Mouse (Mus musculus) left cerebral cortex, adult 18-20 months (tissue): Measurements from ENCODE around the gene Tmem106a. TPM values are rescaled to one million over a fixed set of nuclear protein-coding genes. Genes with fewer than 3 reads are reported as not detected.
"Not testable (repeated sequence)": the region's sequence is repeated elsewhere in the genome, so short reads cannot be mapped to it uniquely, and the experiment has no call there.

ENCODE experiments used
- DNase-seq, 2 experiments: peaks; one replicate each; pipeline ENCODE4 v3.0.0; 2021 to 2022; ENCODE audit warnings: low spot score in 2 of 2, mixed read lengths in 1 of 2
- long read RNA-seq, 2 experiments: library from polyadenylated mRNA; stranded (forward); transcript quantifications; one replicate each; pipeline ENCODE4 v2.0.0; 2021
- total RNA-seq, 2 experiments: library from RNA; stranded (reverse); gene quantifications; 2 replicates each; pipeline ENCODE4 v1.2.3; 2021

Tmem106a gene
- total RNA-seq: 1 to 10 TPM; 1.6 to 2.0 TPM
- long read RNA-seq, experiment 1, partial matches to known transcripts: 0 of 4 reads
- long read RNA-seq, experiment 1, other reads (novel, unspliced or antisense): 1 of 4 reads
- long read RNA-seq, experiment 2, partial matches to known transcripts: 1 of 5 reads
- long read RNA-seq, experiment 2, other reads (novel, unspliced or antisense): 1 of 5 reads

DNA sequence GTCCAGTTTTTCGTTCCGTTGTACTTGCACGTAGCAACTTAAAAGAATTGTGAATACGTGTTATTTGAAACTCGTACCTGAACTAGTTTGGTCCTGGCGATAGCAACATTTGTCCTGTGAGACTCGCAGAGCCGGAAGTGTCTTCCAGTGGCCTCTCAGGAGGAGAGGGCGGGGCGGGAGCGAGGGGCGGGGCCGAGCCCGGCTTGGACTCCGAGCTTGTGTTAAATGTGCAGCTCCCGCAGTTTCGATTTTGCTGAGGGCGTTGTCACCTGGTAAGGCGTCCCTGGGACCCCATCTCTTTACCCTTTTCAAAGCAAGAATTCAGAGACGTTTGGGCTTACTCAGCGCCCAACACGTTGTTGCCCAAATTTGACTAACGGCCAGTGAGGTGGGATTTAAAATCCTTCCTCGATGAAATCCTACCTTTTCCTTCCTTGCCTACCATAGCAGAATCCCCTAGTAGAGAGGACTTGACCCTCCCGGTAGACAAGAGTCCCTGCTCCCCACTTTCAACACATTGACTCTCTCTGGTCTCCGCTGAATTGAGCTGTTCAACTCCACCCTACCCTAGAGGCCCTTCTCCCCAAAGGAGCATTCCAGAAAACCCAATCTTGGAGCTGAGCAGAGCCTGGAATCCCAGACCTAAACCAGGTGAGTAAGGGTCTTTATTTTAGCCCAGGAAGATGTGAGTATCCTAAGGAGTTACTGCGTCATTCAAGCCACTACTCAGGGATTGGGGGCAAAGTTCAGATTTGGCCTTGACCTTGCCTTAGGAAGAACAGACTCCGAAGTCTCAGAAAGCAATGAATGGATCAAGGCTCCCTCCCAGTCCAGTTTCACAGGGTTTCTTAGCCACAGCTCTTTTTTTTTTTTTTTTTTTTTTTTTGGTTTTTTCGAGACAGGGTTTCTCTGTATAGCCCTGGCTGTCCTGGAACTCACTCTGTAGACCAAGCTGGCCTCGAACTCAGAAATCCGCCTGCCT lies at the start of gene Tmem106a:
TSS of gene Tmem106a (plus strand) at position 189 of the 982 bp plus-strand sequence.
- DNase-seq: no peak

DNA sequence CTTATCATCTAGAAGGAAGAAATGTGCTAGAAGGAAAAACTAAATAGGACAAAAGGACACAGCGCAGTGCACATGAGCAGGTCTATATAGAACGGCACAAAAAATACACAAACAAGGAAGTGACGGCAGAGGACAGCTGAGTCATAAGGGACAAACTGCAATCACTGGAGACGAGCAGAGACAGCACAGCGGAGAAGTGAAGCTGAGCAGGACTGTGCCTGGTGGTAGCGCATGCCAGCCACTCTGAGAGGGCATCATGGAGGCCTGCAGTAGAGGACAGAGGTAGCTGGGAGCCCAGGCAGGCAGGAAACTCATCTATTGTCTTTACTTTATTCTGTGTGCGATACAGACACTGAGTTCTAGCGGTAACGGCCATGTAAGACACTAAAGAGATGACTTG lies 38.5 kb upstream of the Tmem106a start:
- peak in 1 of 2 experiments; percentile 5 for DNase-seq

- DNase-seq: no peak
These were observed 37.9 kb upstream of the Tmem106a start for GRCm38 (mm10) chr11:101544132-101544531.

- DNase-seq: no peak
These were observed 33.5 kb upstream of the Tmem106a start for GRCm38 (mm10) chr11:101548526-101548925.

GRCm38 (mm10) chr11:101551751-101552475 lies 30.1 kb upstream of the Tmem106a start, which contains the start of the genes Brca1 and Nbr1:
Gene Brca1 (minus strand): TSS chr11:101551955.
Gene Nbr1 (plus strand): TSS chr11:101552149.
- peak; percentile 81 to 89 for DNase-seq

GRCm38 (mm10) chr11:101552476-101553300 lies 29.4 kb upstream of the Tmem106a start:
- DNase-seq: peak; percentile 94 to 98

GRCm38 (mm10) chr11:101553354-101553930 lies 28.6 kb upstream of the Tmem106a start:
- no peak for DNase-seq

DNA sequence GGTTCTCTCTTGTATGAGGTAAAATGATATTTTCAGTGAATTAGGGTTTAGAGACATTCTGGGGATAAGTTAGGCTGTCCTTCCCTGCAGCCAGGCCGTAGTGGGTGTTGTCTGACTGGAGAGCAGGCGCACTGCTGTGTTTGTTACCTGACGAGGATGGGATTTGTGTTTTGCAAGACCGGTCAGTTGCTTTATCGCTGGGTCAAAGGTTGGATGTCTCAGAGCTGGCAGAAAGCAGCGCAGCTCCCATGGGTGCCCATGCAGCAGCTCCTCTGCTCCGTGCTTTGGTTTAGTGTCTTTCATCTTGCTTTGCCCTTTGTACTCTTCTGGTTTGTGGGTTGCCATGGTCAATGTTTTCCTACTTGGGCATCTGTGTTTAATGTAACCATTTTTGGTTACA lies 25.5 kb upstream of the Tmem106a start:
- DNase-seq: no peak

DNA sequence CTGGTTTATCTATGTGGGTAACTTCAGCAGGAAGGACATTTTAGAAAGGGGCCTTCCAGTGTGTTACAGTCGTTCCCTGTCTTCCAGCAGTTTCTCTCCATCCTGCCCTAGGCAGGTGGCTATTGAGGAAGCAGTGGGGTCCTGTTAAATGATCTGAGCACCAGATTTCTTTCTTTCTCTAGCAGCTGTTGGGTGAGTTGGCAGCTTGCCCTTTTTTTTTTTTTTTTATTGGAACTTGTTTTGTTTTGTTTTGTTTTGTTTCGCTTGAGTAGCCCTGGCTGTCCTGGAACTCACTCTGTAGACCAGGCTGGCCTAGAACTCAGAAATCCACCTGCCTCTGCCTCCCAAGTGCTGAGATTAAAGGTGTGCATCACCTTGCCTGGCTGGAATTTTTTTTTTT lies 25.1 kb upstream of the Tmem106a start:
- no peak for DNase-seq

DNA sequence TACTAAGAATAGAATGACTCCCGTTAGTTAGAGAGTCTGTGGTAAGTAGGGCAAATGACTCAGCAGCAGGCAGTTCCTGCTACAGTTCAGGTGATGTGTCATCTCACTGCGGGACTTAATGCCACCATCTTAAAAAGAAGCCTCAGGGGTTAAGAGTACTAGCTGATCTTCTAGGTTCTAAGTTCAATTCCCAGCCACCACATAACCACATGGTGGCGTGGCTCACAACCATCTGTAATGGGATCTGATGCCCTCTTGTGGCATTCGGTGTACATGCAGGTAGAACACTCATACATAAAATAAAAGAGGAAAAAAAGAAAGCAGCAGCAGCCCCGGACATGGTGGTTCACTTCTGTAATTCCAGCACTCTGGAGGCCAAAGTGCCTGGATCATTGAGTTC lies 19.7 kb upstream of the Tmem106a start:
- DNase-seq: peak in 1 of 2 experiments; percentile 32

DNA sequence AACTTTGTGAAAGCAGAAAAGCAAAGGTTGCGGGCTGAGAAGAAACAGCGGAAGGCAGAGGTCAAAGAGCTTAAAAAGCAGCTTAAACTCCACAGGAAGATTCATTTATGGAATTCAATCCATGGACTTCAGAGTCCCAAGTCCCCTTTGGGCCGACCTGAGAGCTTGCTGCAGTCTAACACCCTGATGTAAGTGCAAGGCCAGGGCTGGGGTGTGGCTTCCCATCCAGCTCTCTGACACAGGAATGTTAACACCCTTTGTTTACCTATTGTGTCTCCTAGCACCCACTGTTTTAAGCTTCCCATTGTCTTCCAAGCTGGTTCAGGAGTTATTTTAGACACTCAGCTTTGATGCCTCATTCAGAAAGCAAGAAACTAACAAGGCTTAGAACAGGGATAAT lies 13.6 kb upstream of the Tmem106a start:
- no peak for DNase-seq

GRCm38 (mm10) chr11:101576116-101576515 lies 5.9 kb upstream of the Tmem106a start:
- no peak for DNase-seq

DNA sequence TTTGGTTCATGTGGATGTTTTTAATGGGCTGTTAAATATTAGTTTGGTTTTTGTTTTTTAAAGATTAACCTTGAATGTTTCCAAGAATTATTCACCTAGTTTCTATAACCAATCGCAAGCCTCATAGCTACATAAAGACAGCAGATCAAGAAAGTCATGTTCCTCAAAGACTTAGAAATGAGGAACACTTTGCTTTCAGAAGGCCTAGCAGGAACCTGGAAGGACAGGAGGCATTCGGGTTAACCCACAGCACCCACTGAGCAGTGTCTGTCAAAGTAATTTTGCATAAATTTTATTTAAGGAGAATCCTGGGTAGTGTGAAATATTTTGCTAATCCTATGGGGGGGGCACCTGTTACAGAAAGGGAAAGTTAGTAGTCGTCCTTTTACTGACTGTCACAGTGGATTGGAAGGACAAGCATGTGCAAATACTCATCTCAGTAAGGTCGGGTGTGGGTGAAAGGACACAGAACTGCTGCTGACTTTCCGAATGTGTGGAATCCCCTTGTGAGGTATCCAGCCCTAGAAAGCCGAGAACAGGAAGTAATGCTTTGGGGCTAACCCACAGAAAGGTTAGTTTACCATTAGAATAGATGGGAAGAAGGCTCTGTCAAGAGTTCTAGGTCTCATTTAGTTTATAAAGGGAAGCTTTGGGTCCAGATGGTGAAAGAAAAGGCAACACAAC lies 819 bp upstream of the Tmem106a start:
- DNase-seq: no peak

GRCm38 (mm10) chr11:101583205-101583604 lies 1.2 kb downstream of the Tmem106a start:
- DNase-seq: no peak

DNA sequence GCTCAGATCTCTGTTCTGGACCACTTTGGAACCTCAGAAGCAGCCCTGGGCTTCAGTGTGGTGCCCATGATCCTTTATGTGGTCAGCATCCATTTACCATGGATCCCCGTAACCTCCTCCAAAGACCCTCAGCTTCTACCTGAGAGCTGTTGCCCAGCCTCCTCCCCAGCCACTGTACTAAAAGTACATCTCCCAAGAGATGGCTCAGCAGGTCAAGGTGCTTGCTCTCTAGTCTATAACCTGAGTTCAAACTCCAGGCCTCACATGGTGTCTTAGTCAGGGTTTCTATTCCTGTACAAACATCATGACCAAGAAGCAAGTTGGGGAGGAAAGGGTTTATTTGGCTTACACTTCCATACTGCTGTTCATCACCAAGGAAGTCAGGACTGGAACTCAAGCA lies 3.0 kb downstream of the Tmem106a start:
- not testable (repeated sequence) for DNase-seq

DNA sequence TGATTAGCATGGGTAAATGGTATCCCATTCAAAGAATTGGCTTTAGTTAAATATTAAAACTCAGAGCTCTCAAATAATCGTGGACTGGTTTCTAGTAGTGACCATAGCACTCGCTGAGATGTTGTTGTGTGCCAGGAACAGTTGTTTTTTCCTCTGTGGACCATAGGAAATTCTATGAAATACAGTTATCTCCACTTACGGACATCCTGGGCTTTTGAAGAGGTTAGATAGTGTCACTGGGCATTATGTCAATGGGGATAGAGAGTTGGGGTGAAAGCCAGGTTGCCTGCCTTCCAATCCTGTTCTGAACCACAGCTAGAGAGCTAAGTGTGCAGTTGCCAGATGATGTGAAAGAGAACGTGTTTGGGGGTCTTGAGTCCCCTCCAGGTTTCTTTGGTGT lies 3.8 kb downstream of the Tmem106a start:
- no peak for DNase-seq

DNA sequence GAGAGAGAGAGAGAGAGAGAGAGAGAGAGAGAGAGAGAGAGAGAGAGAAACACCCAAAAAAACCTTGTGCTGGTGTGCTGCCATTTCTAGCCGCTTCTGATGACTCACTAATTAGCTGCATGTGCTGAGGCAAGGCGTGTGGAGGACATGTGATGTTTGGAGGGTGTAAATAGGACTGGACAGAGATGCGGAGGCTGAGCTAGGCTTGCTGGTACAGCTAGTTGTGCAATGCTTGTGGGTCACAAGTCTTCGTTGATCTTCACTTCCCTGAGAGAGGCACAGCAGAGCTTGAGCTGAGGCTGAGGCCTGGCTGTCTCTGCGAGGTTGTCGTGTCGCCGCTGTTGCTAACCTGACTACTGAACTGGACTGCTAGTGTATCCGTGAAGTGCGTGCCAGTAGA lies 5.6 kb downstream of the Tmem106a start:
- DNase-seq: peak; percentile 49 to 70

DNA sequence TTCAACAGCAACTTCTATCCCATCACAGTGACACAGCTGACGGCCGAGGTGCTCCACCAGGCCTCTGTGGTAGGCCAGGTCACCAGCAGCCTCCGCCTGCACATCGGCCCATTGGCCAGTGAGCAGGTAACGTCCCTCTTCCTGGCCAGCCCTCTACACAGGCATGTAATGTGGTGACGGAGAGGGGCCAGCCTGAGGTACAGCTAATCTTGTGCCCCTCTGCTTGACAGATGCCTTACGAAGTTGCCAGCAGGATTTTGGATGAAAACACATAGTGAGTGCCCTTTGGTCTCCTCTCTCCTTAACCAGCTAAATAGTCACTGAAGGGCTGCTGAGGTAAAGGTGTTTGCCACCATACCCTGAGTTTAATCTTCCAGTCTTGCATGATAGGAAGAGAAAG lies 6.8 kb downstream of the Tmem106a start:
- DNase-seq: no peak

GRCm38 (mm10) chr11:101589444-101589843 lies 7.4 kb downstream of the Tmem106a start:
- DNase-seq: peak; percentile 39 to 54
